Mouse (Mus musculus) heart, embryonic 14.5 days (tissue): ENCODE measurements around the gene Zfp764. TPM values are rescaled to one million over a fixed set of nuclear protein-coding genes. Genes with fewer than 3 reads are reported as not detected.
"Not testable (repeated sequence)": the region's sequence is repeated elsewhere in the genome, so short reads cannot be mapped to it uniquely, and the experiment has no call there.

ENCODE experiments used
- ATAC-seq: fragments of 200-750 bp; cut with Nextera tagmentation; 2 replicates; pipeline ENCODE4 v1.8.0; 2017; ENCODE audit warnings: low read depth, moderate TSS enrichment; ENCODE audit not compliant: insufficient number of reproducible peaks, insufficient read depth, low FRiP score
- H3K27ac ChIP-seq, 2 experiments: fragments of 200-500 bp in 1 of 2; fragments of 300-500 bp in 1 of 2; sonication (generic) in 1 of 2; replicated peaks in 1 of 2; 2 replicates each; pipeline ENCODE4 v1.5.1; 2012 to 2014; ENCODE audit warnings: low read depth in 2 of 2, low read length in 2 of 2, control low read depth in 1 of 2, mild to moderate bottlenecking in 1 of 2, mixed read lengths in 1 of 2; ENCODE audit not compliant: control insufficient read depth in 1 of 2, insufficient read depth in 1 of 2
- H3K27me3 ChIP-seq: fragments of 300-500 bp; sonication (generic); 2 replicates; pipeline ENCODE4 v1.6.1; 2014; ENCODE audit warnings: mild to moderate bottlenecking, low read length, control low read depth; ENCODE audit not compliant: control insufficient read depth, insufficient read depth
- H3K36me3 ChIP-seq: fragments of 300-500 bp; sonication (generic); 2 replicates; pipeline ENCODE4 v1.6.1; 2014; ENCODE audit warnings: mild to moderate bottlenecking, control low read depth, low read length, mixed read lengths; ENCODE audit not compliant: control insufficient read depth, insufficient read depth
- H3K4me1 ChIP-seq, 2 experiments: fragments of 200-500 bp in 1 of 2; fragments of 300-500 bp in 1 of 2; sonication (generic) in 1 of 2; 2 replicates each; pipeline ENCODE4 v1.6.1; 2012 to 2014; ENCODE audit warnings: low read length in 2 of 2, control low read depth in 1 of 2, mixed read lengths in 1 of 2; ENCODE audit not compliant: control insufficient read depth in 2 of 2, insufficient read depth in 2 of 2
- H3K4me2 ChIP-seq: fragments of 300-500 bp; sonication (generic); 2 replicates; pipeline ENCODE4 v1.6.1; 2014; ENCODE audit warnings: mild to moderate bottlenecking, low read length
- H3K4me3 ChIP-seq, 2 experiments: fragments of 200-500 bp in 1 of 2; fragments of 300-500 bp in 1 of 2; sonication (generic) in 1 of 2; 2 replicates each; pipeline ENCODE4 v1.5.1; 2012 to 2014; ENCODE audit warnings: low read length in 2 of 2, mild to moderate bottlenecking in 2 of 2, control low read depth in 1 of 2, low read depth in 1 of 2, moderate library complexity in 1 of 2; ENCODE audit not compliant: control insufficient read depth in 1 of 2, insufficient read depth in 1 of 2
- H3K9ac ChIP-seq: fragments of 300-500 bp; sonication (generic); 2 replicates; pipeline ENCODE4 v1.6.1; 2014; ENCODE audit warnings: mild to moderate bottlenecking, low read length
- H3K9me3 ChIP-seq: fragments of 300-500 bp; sonication (generic); 2 replicates; pipeline ENCODE4 v1.6.1; 2016; ENCODE audit warnings: low read length, control low read depth; ENCODE audit not compliant: control insufficient read depth
- WGBS: fragments of 180-500 bp; shearing (Covaris S2); extraction: QIAGEN DNeasy Blood & Tissue Kit; methylation state at CpG from one replicate; pipeline ENCODE4 v1.1.7; 2014; 5-methylcytosine and 5-hydroxymethylcytosine counted together
- polyA plus RNA-seq: library from polyadenylated mRNA; unstranded; fragments of >200 nt; fragmentation: Nextera tagmentation; extraction: Ambion mirVana; gene quantifications from 2 replicates; pipeline ENCODE4 v1.2.1, GENCODE M21; 2014

Gene Zfp764
- polyA plus RNA-seq, 1 experiment from 2014 or later: 5.8 TPM

DNA sequence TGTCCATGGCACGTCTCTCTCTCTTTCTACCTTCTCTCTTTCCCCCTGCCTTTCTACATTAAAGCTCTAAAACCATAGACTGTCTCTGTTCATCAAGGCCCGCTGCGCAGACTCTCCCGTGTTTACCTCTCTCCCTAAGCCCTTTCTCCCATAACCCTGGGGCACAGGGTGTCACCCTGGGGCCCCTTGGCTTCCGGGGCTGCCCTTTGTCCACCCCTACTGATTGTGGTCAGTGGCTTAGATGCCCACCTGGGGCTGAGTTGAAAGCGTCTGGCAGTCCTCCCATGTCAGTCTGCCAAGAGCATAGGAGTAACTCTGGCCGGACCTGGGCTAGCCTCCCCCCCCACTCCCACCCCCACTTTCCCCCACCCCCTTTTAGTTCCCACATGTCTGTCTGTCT is 16.3 kb downstream of the Zfp764 start:
- WGBS: 77% methylated on average over 7 of the region's 7 CpGs
- no peaks in the 10 kb centered on the region for H3K27me3 ChIP-seq
- H3K9me3 ChIP-seq: no peaks in the 10 kb centered on the region
- no peak overlapping the region for H3K4me3 ChIP-seq
- no peak for ATAC-seq
- H3K4me2 ChIP-seq: no peak overlapping the region
- H3K27ac ChIP-seq: no peak overlapping the region
- H3K36me3 ChIP-seq: peaks cover 12% of the 10 kb centered on the region; the same call in 1 of the 2 replicates
- peaks cover 10 to 17% of the 10 kb centered on the region in 2 experiments for H3K4me1 ChIP-seq
- H3K9ac ChIP-seq: no peak overlapping the region

- Histone ChIP-seq H3K36me3 (peaks cover 20% of the 10 kb centered on the region; the same call in 1 of the 2 replicates), H3K4me1 (peaks cover 5 to 12% of the 10 kb centered on the region in 2 experiments; a peak in 2 of 4 replicates)
- H3K4me2 ChIP-seq, H3K9ac ChIP-seq, H3K9me3 ChIP-seq, H3K27me3 ChIP-seq, ATAC-seq, H3K27ac ChIP-seq, H3K4me3 ChIP-seq: not testable (repeated sequence)
Measured at GRCm38 (mm10) chr7:127388201-127388600, 18.4 kb downstream of the Zfp764 start.

GRCm38 (mm10) chr7:127386641-127387392 is 19.8 kb downstream of the Zfp764 start, which contains the start of gene 9130019O22Rik:
Gene 9130019O22Rik (minus strand): TSS chr7:127387166.
- Histone ChIP-seq H3K36me3 (peaks cover 21% of the 10 kb centered on the region; the same call in 1 of the 2 replicates), H3K9ac (peak within 1 kb of the TSS; percentile 80), H3K4me1 (peaks cover 0 to 5% of the 10 kb centered on the region in 2 experiments; a peak in 1 of 4 replicates), H3K9me3 (no peaks in the 10 kb centered on the region), H3K27me3 (no peaks in the 10 kb centered on the region), H3K27ac (no peak within 1 kb of the TSS), H3K4me2 (peak within 1 kb of the TSS; percentile 74), H3K4me3 (peak within 1 kb of the TSS; percentile 58 to 82)
- ATAC-seq: peak; percentile 87
- 9% methylated on average over 38 of the region's 38 CpGs for WGBS

- not testable (repeated sequence) for H3K27ac ChIP-seq, H3K4me3 ChIP-seq, H3K4me1 ChIP-seq, H3K9me3 ChIP-seq, H3K27me3 ChIP-seq, H3K9ac ChIP-seq, ATAC-seq
- Histone ChIP-seq H3K4me2 (0 out of 2 replicates have a peak overlapping the region, but pooled peaks have one; percentile 74), H3K36me3 (0 out of 2 replicates have a peak, but pooled peaks cover 13% of the 10 kb centered on the region)
- WGBS: 92% methylated on average over 4 of the region's 4 CpGs
Measured at GRCm38 (mm10) chr7:127385560-127385959, 21.1 kb downstream of the Zfp764 start.

GRCm38 (mm10) chr7:127378310-127378921 is 28.2 kb downstream of the Zfp764 start:
- Histone ChIP-seq H3K36me3 (0 out of 2 replicates have a peak, but pooled peaks cover 11% of the 10 kb centered on the region), H3K4me3 (no peak overlapping the region), H3K4me1 (no peaks in the 10 kb centered on the region; a peak in 1 of 4 replicates), H3K27me3 (no peaks in the 10 kb centered on the region), H3K9me3 (no peaks in the 10 kb centered on the region), H3K4me2 (no peak overlapping the region), H3K27ac (no peak overlapping the region), H3K9ac (no peak overlapping the region)
- WGBS: 61% methylated on average over 6 of the region's 6 CpGs
- no peak for ATAC-seq

- not testable (repeated sequence) for H3K9me3 ChIP-seq, H3K4me1 ChIP-seq, H3K36me3 ChIP-seq, H3K27me3 ChIP-seq
- Histone ChIP-seq H3K27ac (peak within 1 kb of the TSS; percentile 29 to 34; a peak in 3 of 4 replicates), H3K4me3 (peak within 1 kb of the TSS; percentile 69 to 75), H3K4me2 (peak within 1 kb of the TSS; percentile 70), H3K9ac (peak within 1 kb of the TSS; percentile 81)
- ATAC-seq: peak; percentile 82
- WGBS: 2% methylated on average over 42 of the region's 49 CpGs
Measured at GRCm38 (mm10) chr7:127375271-127376245, 31.1 kb downstream of the Zfp764 start, which contains the start of gene Zfp747. Gene Zfp747 (minus strand): TSS chr7:127376050.

DNA sequence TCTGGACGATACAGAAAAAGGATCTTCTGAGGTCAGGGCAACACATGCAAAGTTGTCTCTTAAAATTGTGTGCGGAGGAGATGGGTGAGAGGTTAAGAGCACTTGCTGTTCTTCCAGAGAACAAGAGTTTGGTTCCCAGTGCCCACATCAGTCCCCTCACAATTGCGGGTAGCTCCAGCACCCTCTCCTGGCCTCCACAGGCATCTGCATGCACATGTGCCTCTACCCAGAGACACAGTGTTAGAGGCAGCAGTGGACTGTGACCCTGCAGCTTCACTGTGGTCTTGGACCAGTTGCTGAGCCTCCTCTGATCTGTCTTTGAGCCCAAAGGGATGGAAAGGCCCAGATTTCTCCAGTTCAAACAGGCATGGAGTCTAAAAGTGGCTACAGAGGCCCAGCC is 34.8 kb downstream of the Zfp764 start:
- not testable (repeated sequence) for H3K36me3 ChIP-seq, H3K4me2 ChIP-seq, ATAC-seq, H3K9me3 ChIP-seq, H3K4me1 ChIP-seq, H3K4me3 ChIP-seq, H3K27ac ChIP-seq, H3K27me3 ChIP-seq, H3K9ac ChIP-seq
- WGBS: 80% methylated on average over 3 of the region's 3 CpGs
